Mouse (Mus musculus) stomach, postnatal 0 days (tissue): ENCODE measurements around the gene Tmem108. TPM values are rescaled to one million over a fixed set of nuclear protein-coding genes. Genes with fewer than 3 reads are reported as not detected.

Source experiments
- ATAC-seq: fragments of 200-750 bp; cut with Nextera tagmentation; 2 replicates; pipeline ENCODE4 v1.8.0; 2017; ENCODE audit not compliant: low FRiP score, low TSS enrichment
- DNase-seq: peaks from one replicate; pipeline ENCODE4 v3.0.0-alpha.2; 2016; ENCODE audit warnings: low spot score
- H3K27ac ChIP-seq: fragments of 300-500 bp; sonication (generic); replicated peaks from 2 replicates; pipeline ENCODE4 v1.5.1; 2014; ENCODE audit warnings: mild to moderate bottlenecking, control low read depth
- H3K27me3 ChIP-seq: fragments of 300-500 bp; sonication (generic); 2 replicates; pipeline ENCODE4 v1.6.1; 2014; ENCODE audit warnings: low read length; ENCODE audit not compliant: control insufficient read depth, insufficient read depth
- H3K36me3 ChIP-seq: fragments of 300-500 bp; sonication (generic); 2 replicates; pipeline ENCODE4 v1.6.1; 2014; ENCODE audit warnings: low read length, mixed read lengths; ENCODE audit not compliant: control insufficient read depth, insufficient read depth
- H3K4me1 ChIP-seq: fragments of 300-500 bp; sonication (generic); replicated peaks from 2 replicates; pipeline ENCODE4 v1.6.1; 2014; ENCODE audit warnings: antibody characterized with exemption; ENCODE audit not compliant: control insufficient read depth, insufficient read depth
- H3K4me2 ChIP-seq: fragments of 300-500 bp; sonication (generic); replicated peaks from 2 replicates; pipeline ENCODE4 v1.6.1; 2014; ENCODE audit warnings: low read depth, mild to moderate bottlenecking, control low read depth, moderate library complexity
- H3K4me3 ChIP-seq: fragments of 300-500 bp; sonication (generic); 2 replicates; pipeline ENCODE4 v1.5.1; 2014; ENCODE audit warnings: low read depth, low read length, control low read depth
- H3K9ac ChIP-seq: fragments of 300-500 bp; sonication (generic); 2 replicates; pipeline ENCODE4 v1.6.1; 2014; ENCODE audit warnings: mild to moderate bottlenecking, low read length, control low read depth, mixed read lengths
- H3K9me3 ChIP-seq: fragments of 300-500 bp; sonication (generic); 2 replicates; pipeline ENCODE4 v1.6.1; 2016; ENCODE audit warnings: low read length; ENCODE audit not compliant: control insufficient read depth
- CTCF ChIP-seq: IDR thresholded peaks from 2 replicates; pipeline ENCODE4 v1.5.1; 2016; ENCODE audit warnings: antibody characterized with exemption, low read depth, mild to moderate bottlenecking, moderate library complexity
- EP300 ChIP-seq: optimal IDR thresholded peaks from 2 replicates; pipeline ENCODE3; 2016; ENCODE audit warnings: antibody characterized with exemption
- WGBS: fragments of 180-500 bp; shearing (Covaris S2); extraction: QIAGEN DNeasy Blood & Tissue Kit; methylation state at CpG from one replicate; pipeline ENCODE4 v1.1.7; 2014; 5-methylcytosine and 5-hydroxymethylcytosine counted together
- polyA plus RNA-seq: library from polyadenylated mRNA; unstranded; fragments of >200 nt; fragmentation: Nextera tagmentation; extraction: Ambion mirVana; gene quantifications from 2 replicates; pipeline ENCODE4 v1.2.1, GENCODE M21; 2015

Tmem108 gene
- polyA plus RNA-seq, 1 experiment from 2014 or later = 4.2 TPM

GRCm38 (mm10) chr9:103701448-103701847, 60.2 kb downstream of the Tmem108 start:
- ATAC-seq = no peak
- TF ChIP-seq CTCF (no peak), EP300 (no peak)
- Histone ChIP-seq H3K9ac (no peak overlapping the region), H3K27ac (no peak overlapping the region), H3K4me3 (no peak overlapping the region), H3K36me3 (no peaks in the 10 kb centered on the region), H3K9me3 (no peaks in the 10 kb centered on the region), H3K4me2 (no peak overlapping the region), H3K27me3 (no peaks in the 10 kb centered on the region), H3K4me1 (no peaks in the 10 kb centered on the region)
- WGBS = 84% methylated on average over 4 of the region's 4 CpGs
- DNase-seq = no peak

- H3K4me3 ChIP-seq = no peak overlapping the region
- 86% methylated on average over 1 of the region's 1 CpGs for WGBS
- no peaks in the 10 kb centered on the region for H3K36me3 ChIP-seq
- TF ChIP-seq CTCF (no peak), EP300 (no peak)
- H3K27me3 ChIP-seq = no peaks in the 10 kb centered on the region
- H3K27ac ChIP-seq = no peak overlapping the region
- no peak overlapping the region for H3K9ac ChIP-seq
- H3K4me1 ChIP-seq = no peaks in the 10 kb centered on the region
- H3K9me3 ChIP-seq = no peaks in the 10 kb centered on the region
- no peak overlapping the region for H3K4me2 ChIP-seq
- ATAC-seq (no peak), DNase-seq (no peak)
These were observed 61.4 kb downstream of the Tmem108 start for GRCm38 (mm10) chr9:103700240-103700639.

GRCm38 (mm10) chr9:103696967-103697366, 64.7 kb downstream of the Tmem108 start:
- Histone ChIP-seq H3K4me2 (no peak overlapping the region), H3K4me3 (no peak overlapping the region), H3K9me3 (no peaks in the 10 kb centered on the region), H3K9ac (no peak overlapping the region), H3K36me3 (no peaks in the 10 kb centered on the region), H3K4me1 (no peaks in the 10 kb centered on the region), H3K27me3 (no peaks in the 10 kb centered on the region), H3K27ac (no peak overlapping the region)
- no peak for DNase-seq
- WGBS = 62% methylated on average over 6 of the region's 6 CpGs
- no peak for ATAC-seq
- TF ChIP-seq EP300 = no peak
- no peak for TF ChIP-seq CTCF

GRCm38 (mm10) chr9:103693826-103694225, 67.8 kb downstream of the Tmem108 start:
- H3K27me3 ChIP-seq = no peaks in the 10 kb centered on the region
- no peaks in the 10 kb centered on the region for H3K9me3 ChIP-seq
- DNase-seq (no peak), ATAC-seq (no peak)
- no peak overlapping the region for H3K4me2 ChIP-seq
- H3K36me3 ChIP-seq = no peaks in the 10 kb centered on the region
- no peaks in the 10 kb centered on the region for H3K4me1 ChIP-seq
- H3K4me3 ChIP-seq = no peak overlapping the region
- TF ChIP-seq CTCF = no peak
- TF ChIP-seq EP300 = no peak
- H3K9ac ChIP-seq = no peak overlapping the region
- H3K27ac ChIP-seq = no peak overlapping the region

- no peaks in the 10 kb centered on the region for H3K9me3 ChIP-seq
- no peak overlapping the region for H3K9ac ChIP-seq
- no peaks in the 10 kb centered on the region for H3K27me3 ChIP-seq
- H3K4me3 ChIP-seq = no peak overlapping the region
- 65% methylated on average over 4 of the region's 4 CpGs for WGBS
- TF ChIP-seq EP300 (no peak), CTCF (no peak)
- no peak overlapping the region for H3K4me2 ChIP-seq
- no peaks in the 10 kb centered on the region for H3K36me3 ChIP-seq
- no peaks in the 10 kb centered on the region for H3K4me1 ChIP-seq
- ATAC-seq = no peak
- no peak for DNase-seq
- H3K27ac ChIP-seq = no peak overlapping the region
These were observed 68.9 kb downstream of the Tmem108 start for GRCm38 (mm10) chr9:103692699-103693098.

GRCm38 (mm10) chr9:103691847-103692246, 69.8 kb downstream of the Tmem108 start:
- DNase-seq (no peak), ATAC-seq (no peak)
- WGBS = 79% methylated on average over 9 of the region's 9 CpGs
- TF ChIP-seq EP300 = no peak
- TF ChIP-seq CTCF = no peak
- Histone ChIP-seq H3K9ac (no peak overlapping the region), H3K27me3 (no peaks in the 10 kb centered on the region), H3K4me2 (no peak overlapping the region), H3K36me3 (no peaks in the 10 kb centered on the region), H3K4me1 (no peaks in the 10 kb centered on the region), H3K27ac (no peak overlapping the region), H3K4me3 (no peak overlapping the region), H3K9me3 (no peaks in the 10 kb centered on the region)
